Mouse (Mus musculus) spleen, embryonic (tissue): Measurements from ENCODE around the gene Mr1.

Source experiments
- CTCF ChIA-PET: fragments of 350-600 bp; sonication (Branson Sonifier 250); formaldehyde crosslinking; loops from one replicate; lab custom pipeline; 2022; lab: Charles Lee

Mr1 gene

GRCm38 (mm10) chr1:155134866-155135265 is 11.7 kb downstream of the Mr1 start:
- CTCF ChIA-PET: no interaction called here

GRCm38 (mm10) chr1:155127429-155127934 is 19.1 kb downstream of the Mr1 start:
- CTCF ChIA-PET: no interaction called here

GRCm38 (mm10) chr1:155126716-155127115 is 19.9 kb downstream of the Mr1 start:
- CTCF ChIA-PET: no interaction called here

- CTCF ChIA-PET: interaction anchor here (1.2 kb wide), 1 partner anchor 28 kb away, joined by 10 read pairs; no protein-coding TSS in a partner anchor
These were observed 22.2 kb downstream of the Mr1 start for GRCm38 (mm10) chr1:155124397-155124796.

GRCm38 (mm10) chr1:155121977-155122939 is 24.4 kb downstream of the Mr1 start:
- CTCF ChIA-PET: interaction anchor here (0.5 to 1.1 kb wide), 3 partner anchors 32 to 255 kb away, joined by 3 to 4 read pairs (median 3); no protein-coding TSS in a partner anchor

GRCm38 (mm10) chr1:155119719-155120118 is 26.9 kb downstream of the Mr1 start:
- CTCF ChIA-PET: no interaction called here

GRCm38 (mm10) chr1:155113946-155114345 is 32.7 kb downstream of the Mr1 start:
- CTCF ChIA-PET: no interaction called here

- CTCF ChIA-PET: no interaction called here
These were observed 33.7 kb downstream of the Mr1 start for GRCm38 (mm10) chr1:155112875-155113274.

GRCm38 (mm10) chr1:155112118-155112517 is 34.5 kb downstream of the Mr1 start:
- CTCF ChIA-PET: no interaction called here

- CTCF ChIA-PET: no interaction called here
These were observed 35.1 kb downstream of the Mr1 start for GRCm38 (mm10) chr1:155111491-155111890.

- CTCF ChIA-PET: interaction anchor here (0.7 kb wide), 1 partner anchor 262 kb away, joined by 3 read pairs; no protein-coding TSS in a partner anchor
These were observed 36.9 kb downstream of the Mr1 start for GRCm38 (mm10) chr1:155109387-155110350.

GRCm38 (mm10) chr1:155108412-155108811 is 38.2 kb downstream of the Mr1 start:
- CTCF ChIA-PET: no interaction called here

GRCm38 (mm10) chr1:155107843-155108242 is 38.8 kb downstream of the Mr1 start:
- CTCF ChIA-PET: interaction anchor here (1.3 kb wide), 1 partner anchor 10 kb away, joined by 4 read pairs; no protein-coding TSS in a partner anchor

- CTCF ChIA-PET: no interaction called here
These were observed 40.3 kb downstream of the Mr1 start for GRCm38 (mm10) chr1:155106310-155106709.

- CTCF ChIA-PET: no interaction called here
These were observed 42.6 kb downstream of the Mr1 start for GRCm38 (mm10) chr1:155103991-155104390.

GRCm38 (mm10) chr1:155102631-155103030 is 44.0 kb downstream of the Mr1 start:
- CTCF ChIA-PET: interaction anchor here (0.8 kb wide), 1 partner anchor 50 kb away, joined by 3 read pairs; no protein-coding TSS in a partner anchor

- CTCF ChIA-PET: interaction anchor here (0.9 to 2.1 kb wide), 3 partner anchors 44 to 71 kb away, joined by 3 to 10 read pairs (median 5); no protein-coding TSS in a partner anchor
These were observed 47.2 kb downstream of the Mr1 start, which contains the start of gene Ier5 for GRCm38 (mm10) chr1:155099280-155099848. Gene Ier5, minus strand, starts transcription at chr1:155099636.

GRCm38 (mm10) chr1:155098486-155099279 is 47.9 kb downstream of the Mr1 start:
- CTCF ChIA-PET: interaction anchor here (0.9 to 2.1 kb wide), 5 partner anchors 9 to 71 kb away, joined by 3 to 10 read pairs (median 4); no protein-coding TSS in a partner anchor

GRCm38 (mm10) chr1:155097931-155098485 is 48.6 kb downstream of the Mr1 start:
- CTCF ChIA-PET: interaction anchor here (1.2 to 2.1 kb wide), 3 partner anchors 9 to 48 kb away, joined by 3 to 10 read pairs (median 4); no protein-coding TSS in a partner anchor
